Mouse (Mus musculus): Measurements from ENCODE around the gene Chrna4.

DNA sequence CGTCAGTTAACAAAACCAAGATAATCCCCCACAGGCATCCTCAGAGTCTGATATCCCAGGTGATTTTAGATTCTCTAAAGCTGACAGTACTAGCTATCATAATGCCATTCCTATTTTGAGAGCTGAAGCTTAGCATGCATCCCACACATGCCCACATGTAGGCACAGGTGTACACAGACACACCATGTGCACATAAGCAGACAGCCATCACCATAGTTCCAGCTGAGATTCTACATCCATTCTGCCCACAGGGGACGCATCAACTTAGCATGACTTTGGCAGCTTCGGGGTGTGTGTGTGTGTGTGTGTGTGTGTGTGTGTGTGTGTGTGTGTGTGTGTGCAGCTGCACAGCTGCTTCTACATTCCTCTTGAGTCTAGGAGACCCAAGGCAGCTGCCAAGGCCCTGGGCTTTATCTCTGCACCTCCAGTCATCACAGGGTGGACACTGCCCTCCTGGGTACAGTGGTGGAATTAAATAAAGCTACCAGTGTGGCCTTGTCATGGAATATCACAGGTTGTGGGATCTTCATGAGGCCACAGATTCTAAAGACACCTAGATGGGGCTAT, 54.9 kb downstream of the Chrna4 start:
- no peak for TF ChIP-seq CTCF (IDR thresholded peaks at IDR 0.05; ENCODE audit: low read depth)
- TF ChIP-seq EP300 (IDR thresholded peaks at IDR 0.05; ENCODE audit: low read depth): no peak

All from liver, embryonic 14.5 days (tissue).